Mouse (Mus musculus) megakaryocyte, embryonic 14.5 days (primary cell): Measurements from ENCODE around the gene Rpl5. TPM values are rescaled to one million over a fixed set of nuclear protein-coding genes. Genes with fewer than 3 reads are reported as not detected.

Experiments
- H3K27me3 ChIP-seq: replicated peaks from 2 replicates; pipeline ENCODE3; 2012; ENCODE audit warnings: inconsistent platforms
- H3K36me3 ChIP-seq: replicated peaks from 2 replicates; pipeline ENCODE3; 2012; ENCODE audit warnings: low read length, inconsistent platforms, mixed read lengths
- H3K4me1 ChIP-seq: 2 replicates; pipeline ENCODE4 v1.6.1; 2012; ENCODE audit warnings: inconsistent platforms
- H3K4me3 ChIP-seq: replicated peaks from 2 replicates; pipeline ENCODE3; 2012; ENCODE audit warnings: moderate library complexity, mild to moderate bottlenecking, inconsistent platforms
- H3K9me3 ChIP-seq: 2 replicates; pipeline ENCODE4 v1.6.1; 2012; ENCODE audit warnings: inconsistent platforms
- FLI1 ChIP-seq: IDR thresholded peaks from 2 replicates; pipeline ENCODE4 v1.6.1; 2012; ENCODE audit warnings: low read length, inconsistent platforms, mixed read lengths
- GATA1 ChIP-seq: IDR thresholded peaks from 3 replicates; pipeline ENCODE4 v1.6.1; 2012; ENCODE audit warnings: mixed read lengths, low read length, inconsistent platforms, borderline replicate concordance
- polyA plus RNA-seq: library from polyadenylated mRNA; stranded (reverse); fragments of >175 nt; gene quantifications from 2 replicates; pipeline ENCODE4 v1.2.3, GENCODE M21; 2012; ENCODE audit warnings: low replicate concordance; ENCODE audit not compliant: insufficient read depth

Gene Rpl5
- polyA plus RNA-seq, 1 experiment: 79.1 TPM

- Histone ChIP-seq H3K4me3 (no peak overlapping the region), H3K36me3 (peaks cover 3% of the 10 kb centered on the region), H3K9me3 (no peaks in the 10 kb centered on the region), H3K27me3 (no peaks in the 10 kb centered on the region), H3K4me1 (peaks cover 62% of the 10 kb centered on the region)
- no peak for TF ChIP-seq GATA1
- no peak for TF ChIP-seq FLI1
Measured at GRCm38 (mm10) chr5:107938886-107939285, 38.6 kb downstream of the Rpl5 start.

- no peaks in the 10 kb centered on the region for H3K9me3 ChIP-seq
- H3K27me3 ChIP-seq: no peaks in the 10 kb centered on the region
- H3K4me3 ChIP-seq: no peak overlapping the region
- peaks cover 3% of the 10 kb centered on the region for H3K36me3 ChIP-seq
- TF ChIP-seq GATA1 (no peak), FLI1 (no peak)
- peaks cover 63% of the 10 kb centered on the region for H3K4me1 ChIP-seq
Measured at GRCm38 (mm10) chr5:107939701-107940100, 39.4 kb downstream of the Rpl5 start.

- TF ChIP-seq GATA1 (no peak), FLI1 (no peak)
- Histone ChIP-seq H3K4me1 (peaks cover 71% of the 10 kb centered on the region), H3K27me3 (no peaks in the 10 kb centered on the region), H3K4me3 (no peak overlapping the region), H3K36me3 (peaks cover 6% of the 10 kb centered on the region), H3K9me3 (no peaks in the 10 kb centered on the region)
Measured at GRCm38 (mm10) chr5:107941222-107941621, 40.9 kb downstream of the Rpl5 start.

- no peak overlapping the region for H3K4me3 ChIP-seq
- peaks cover 6% of the 10 kb centered on the region for H3K36me3 ChIP-seq
- H3K27me3 ChIP-seq: no peaks in the 10 kb centered on the region
- H3K9me3 ChIP-seq: no peaks in the 10 kb centered on the region
- TF ChIP-seq GATA1 (no peak), FLI1 (no peak)
- H3K4me1 ChIP-seq: peaks cover 88% of the 10 kb centered on the region
Measured at GRCm38 (mm10) chr5:107942941-107943340, 42.6 kb downstream of the Rpl5 start.

DNA sequence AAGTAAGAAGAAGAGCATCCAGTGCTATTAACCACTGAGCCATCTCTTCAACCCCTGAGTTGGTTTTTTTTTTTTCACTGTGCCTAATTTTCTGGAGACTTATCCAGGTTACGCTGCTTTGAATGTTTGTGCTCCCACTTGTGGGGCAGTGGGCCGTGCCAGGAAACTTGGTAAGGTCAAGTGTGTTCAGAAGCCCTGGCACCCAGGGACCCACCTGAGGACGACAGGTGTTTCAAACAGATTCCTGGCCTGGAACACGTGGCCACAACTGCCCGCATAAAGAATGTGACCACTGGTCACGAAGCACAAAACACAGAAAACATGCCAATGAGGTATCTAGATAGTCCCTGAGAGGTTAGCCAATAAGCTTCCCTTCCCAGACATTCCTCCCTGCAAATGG is 43.2 kb downstream of the Rpl5 start:
- H3K27me3 ChIP-seq: no peaks in the 10 kb centered on the region
- peaks cover 88% of the 10 kb centered on the region for H3K4me1 ChIP-seq
- peaks cover 6% of the 10 kb centered on the region for H3K36me3 ChIP-seq
- TF ChIP-seq GATA1 (no peak), FLI1 (no peak)
- no peak overlapping the region for H3K4me3 ChIP-seq
- no peaks in the 10 kb centered on the region for H3K9me3 ChIP-seq

DNA sequence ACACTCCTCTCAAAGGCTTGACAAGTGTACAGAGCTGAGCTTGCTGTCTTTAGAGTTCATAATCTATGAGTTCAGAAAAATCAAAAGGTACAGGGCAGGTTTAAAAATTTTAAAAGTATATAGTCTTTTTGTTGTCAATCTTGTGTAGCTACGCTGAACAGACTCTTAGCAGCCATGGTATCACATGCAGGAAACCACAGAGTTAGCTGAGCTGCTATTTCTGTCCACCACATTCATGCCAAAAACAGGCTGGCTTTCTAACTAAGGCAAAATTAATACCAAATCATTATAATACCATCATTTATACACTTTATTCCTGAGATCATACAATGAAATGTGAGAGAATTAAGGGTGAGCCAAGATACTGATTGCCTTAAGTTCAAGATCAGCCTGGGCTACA is 46.2 kb downstream of the Rpl5 start:
- Histone ChIP-seq H3K27me3 (no peaks in the 10 kb centered on the region), H3K9me3 (no peaks in the 10 kb centered on the region), H3K4me3 (peak overlapping the region; percentile 59), H3K36me3 (peaks cover 8% of the 10 kb centered on the region), H3K4me1 (peaks cover 97% of the 10 kb centered on the region)
- TF ChIP-seq FLI1: no peak
- no peak for TF ChIP-seq GATA1

DNA sequence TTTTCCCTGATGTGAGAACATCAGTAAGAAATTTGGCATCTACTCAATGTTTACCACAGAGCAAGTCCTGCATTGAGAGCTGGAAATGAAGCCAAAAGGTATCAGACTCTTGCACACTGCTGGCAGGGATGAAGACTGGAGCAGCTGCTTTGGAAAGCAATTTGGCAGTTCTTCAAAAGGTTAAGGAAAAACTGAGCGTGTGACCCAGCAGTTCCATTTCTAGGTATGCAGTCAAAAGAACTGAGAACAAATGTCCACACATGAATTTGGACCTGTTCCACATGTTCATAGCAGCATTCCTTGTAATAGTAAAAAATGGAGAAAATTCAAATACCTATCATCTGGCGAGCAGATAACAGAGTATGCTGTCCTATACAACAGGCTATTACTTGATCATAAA is 47.2 kb downstream of the Rpl5 start:
- no peaks in the 10 kb centered on the region for H3K27me3 ChIP-seq

GRCm38 (mm10) chr5:107948899-107949298 is 48.6 kb downstream of the Rpl5 start:
- H3K4me1 ChIP-seq: peaks cover 90% of the 10 kb centered on the region
- no peaks in the 10 kb centered on the region for H3K9me3 ChIP-seq
- H3K4me3 ChIP-seq: no peak overlapping the region
- H3K36me3 ChIP-seq: peaks cover 10% of the 10 kb centered on the region
- no peaks in the 10 kb centered on the region for H3K27me3 ChIP-seq
- TF ChIP-seq FLI1 (no peak), GATA1 (no peak)

More for the DNA sequence above, 47.2 kb downstream of the Rpl5 start:
- H3K36me3 ChIP-seq: peaks cover 6% of the 10 kb centered on the region
- no peak overlapping the region for H3K4me3 ChIP-seq
- H3K9me3 ChIP-seq: no peaks in the 10 kb centered on the region
- TF ChIP-seq GATA1 (no peak), FLI1 (no peak)
- H3K4me1 ChIP-seq: peaks cover 90% of the 10 kb centered on the region

DNA sequence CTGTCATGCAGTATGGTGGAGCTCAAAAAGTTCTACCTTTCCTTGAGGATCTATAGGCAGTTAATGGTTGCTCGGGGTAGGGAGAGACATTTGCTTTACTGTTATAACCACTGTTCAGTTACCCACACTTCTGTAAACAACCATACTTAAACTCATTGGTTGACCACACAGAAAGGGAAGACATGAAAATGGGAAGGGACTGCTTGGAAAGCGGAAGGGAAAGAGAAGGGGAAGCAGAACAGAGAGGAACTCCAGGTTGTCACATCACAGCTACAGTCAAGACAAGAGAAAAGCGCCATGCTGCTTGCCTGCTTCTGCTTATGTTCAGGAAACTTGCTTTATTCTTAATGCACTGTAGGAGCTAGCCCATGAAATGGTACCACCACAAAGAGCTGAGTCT is 49.3 kb downstream of the Rpl5 start:
- Histone ChIP-seq H3K4me1 (peaks cover 89% of the 10 kb centered on the region), H3K4me3 (no peak overlapping the region), H3K36me3 (peaks cover 10% of the 10 kb centered on the region), H3K27me3 (no peaks in the 10 kb centered on the region), H3K9me3 (no peaks in the 10 kb centered on the region)
- no peak for TF ChIP-seq FLI1
- TF ChIP-seq GATA1: no peak

DNA sequence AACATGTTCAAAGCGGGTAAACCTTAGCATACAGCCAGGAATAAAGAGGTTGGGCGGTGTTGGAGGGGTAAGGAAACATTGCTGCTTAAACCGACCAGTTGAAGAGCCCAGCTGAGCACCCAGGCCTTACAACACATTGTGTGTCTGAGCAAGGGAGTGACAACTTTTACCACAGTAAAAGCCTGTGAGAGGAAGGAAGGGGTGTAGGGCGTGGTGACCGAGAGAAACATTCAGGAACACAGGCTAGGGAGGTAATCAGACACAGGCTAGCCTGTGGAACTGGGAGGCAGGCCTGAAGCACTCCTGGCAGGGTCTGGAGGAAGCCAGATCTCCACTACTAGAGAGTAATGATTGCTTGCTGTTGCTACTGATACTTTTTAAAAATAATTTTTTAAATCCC is 50.3 kb downstream of the Rpl5 start:
- TF ChIP-seq GATA1: no peak
- TF ChIP-seq FLI1: no peak
- Histone ChIP-seq H3K4me3 (peak overlapping the region; percentile 60), H3K9me3 (no peaks in the 10 kb centered on the region), H3K4me1 (peaks cover 83% of the 10 kb centered on the region), H3K36me3 (peaks cover 12% of the 10 kb centered on the region), H3K27me3 (no peaks in the 10 kb centered on the region)

Other genes with a start within 250 kb of the Rpl5 start
- 2.7 TPM in 1 of 2 replicates, not detected in the other for gene Gfi1, start 174.5 kb upstream of the Rpl5 start, polyA plus RNA-seq
- not detected in 2 replicates for gene Ube2d2b, start 70.4 kb upstream of the Rpl5 start, polyA plus RNA-seq
- 0.20 TPM in 1 of 2 replicates, not detected in the other for gene Evi5, start 25.4 kb upstream of the Rpl5 start, polyA plus RNA-seq
- 0.94 TPM in 1 of 2 replicates, not detected in the other for gene Fam69a, start 86.6 kb downstream of the Rpl5 start, polyA plus RNA-seq
- 5.8 and 11.6 TPM in 2 replicates for gene Mtf2, start 165.2 kb downstream of the Rpl5 start, polyA plus RNA-seq
- gene Tmed5, start 232.1 kb downstream of the Rpl5 start, polyA plus RNA-seq: 18.5 and 35.6 TPM in 2 replicates
- gene Ccdc18, start 232.4 kb downstream of the Rpl5 start, polyA plus RNA-seq: 0.30 TPM in 1 of 2 replicates, not detected in the other